Mouse (Mus musculus) bone marrow, adult 2 months (tissue): Measurements from ENCODE around the gene Fcgrt. TPM values are rescaled to one million over a fixed set of nuclear protein-coding genes. Genes with fewer than 3 reads are reported as not detected.
A peak's percentile ranks its signal among the peaks of the same experiment; 100 is the strongest.
"Not testable (repeated sequence)": the region's sequence is repeated elsewhere in the genome, so short reads cannot be mapped to it uniquely, and the experiment has no call there.

Experiments
- H3K27ac ChIP-seq: fragments of 200-500 bp; 2 replicates; pipeline ENCODE4 v1.5.1; 2012; ENCODE audit warnings: low read depth, mild to moderate bottlenecking, control low read depth, inconsistent platforms, low read length; ENCODE audit not compliant: control insufficient read depth, poor library complexity, insufficient read depth
- H3K4me1 ChIP-seq: fragments of 200-500 bp; 2 replicates; pipeline ENCODE4 v1.6.1; 2011; ENCODE audit warnings: low read length; ENCODE audit not compliant: control insufficient read depth, insufficient read depth
- H3K4me3 ChIP-seq: fragments of 200-500 bp; replicated peaks from 2 replicates; pipeline ENCODE3; 2011; ENCODE audit warnings: mild to moderate bottlenecking, low read depth, low read length, control low read depth; ENCODE audit not compliant: control insufficient read depth
- CTCF ChIP-seq: fragments of 200-500 bp; IDR thresholded peaks from 2 replicates; pipeline ENCODE4 v1.5.1; 2011; ENCODE audit warnings: low read length, control low read depth; ENCODE audit not compliant: control insufficient read depth, insufficient read depth
- POLR2A ChIP-seq: fragments of 200-500 bp; IDR thresholded peaks from 2 replicates; pipeline ENCODE4 v1.6.1; 2011; ENCODE audit warnings: low read depth, mild to moderate bottlenecking, control low read depth, low read length, borderline replicate concordance; ENCODE audit not compliant: control insufficient read depth
- WGBS: fragments of 180-500 bp; shearing (Covaris S2); methylation state at CpG from one replicate; pipeline ENCODE4 v1.1.7; 2018; 5-methylcytosine and 5-hydroxymethylcytosine counted together
- polyA plus RNA-seq: library from polyadenylated mRNA; stranded (reverse); fragments of >200 nt; gene quantifications from 2 replicates; pipeline ENCODE4 v1.2.4, GENCODE M21; 2011; ENCODE audit warnings: low replicate concordance; ENCODE audit not compliant: missing spikeins, insufficient read depth, insufficient read length

Fcgrt gene
- polyA plus RNA-seq, result 13.9 and 19.1 TPM in 2 replicates

DNA sequence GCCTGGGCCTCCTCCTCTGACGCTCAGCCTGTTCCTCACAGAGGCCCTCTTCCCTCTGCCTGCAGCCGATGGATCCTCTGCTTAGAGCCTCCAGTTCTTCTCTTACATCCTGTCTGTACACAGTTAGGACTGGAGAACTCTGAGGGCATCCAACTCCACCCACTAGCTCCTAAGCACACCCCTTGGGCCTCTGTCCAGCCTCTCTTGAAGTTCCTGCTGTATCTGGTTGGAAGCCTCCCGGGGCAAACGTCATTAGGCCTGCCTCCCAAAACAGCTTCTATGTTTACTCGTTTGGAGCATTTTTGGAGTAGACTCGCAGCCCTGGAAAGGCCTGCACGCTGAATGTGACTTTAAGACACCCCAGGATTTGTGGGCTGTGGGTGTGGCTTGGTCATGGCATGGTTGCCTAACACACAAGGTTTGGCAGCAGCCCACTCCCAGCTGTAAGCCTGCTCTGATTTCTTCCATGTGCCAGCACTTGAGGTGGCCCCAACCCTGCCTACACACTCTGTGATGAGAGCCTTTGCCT, at the start of gene Fcgrt:
Gene Fcgrt (minus strand): TSS at position 200 of the 529 bp plus-strand sequence.
- Histone ChIP-seq H3K27ac (peak within 1 kb of the TSS; percentile 24), H3K4me1 (no peaks in the 10 kb centered on the region; the same call in 1 of the 2 replicates), H3K4me3 (peak within 1 kb of the TSS; percentile 22)
- 15% methylated on average over 7 of the region's 7 CpGs for WGBS
- TF ChIP-seq CTCF (no peak), POLR2A (0 out of 2 replicates have a peak, but pooled peaks have one; percentile 30)

DNA sequence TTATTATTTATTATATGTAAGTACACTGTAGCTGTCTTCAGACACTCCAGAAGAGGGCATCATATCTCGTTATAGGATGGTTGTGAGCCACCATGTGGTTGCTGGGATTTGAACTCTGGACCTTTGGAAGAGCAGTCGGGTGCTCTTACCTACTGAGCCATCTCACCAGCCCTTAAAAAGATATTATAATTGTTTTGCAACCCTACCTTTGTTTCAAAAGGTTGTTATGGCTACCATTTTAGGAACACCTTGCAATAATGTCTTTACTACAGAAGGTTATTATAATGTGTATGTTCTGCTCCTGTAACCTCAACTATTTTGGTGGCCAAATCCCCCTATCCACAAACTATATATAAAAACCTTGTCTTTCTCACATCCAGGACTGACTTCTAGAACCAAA, 49.4 kb upstream of the Fcgrt start:
- WGBS, result 83% methylated on average over 2 of the region's 2 CpGs
- H3K27ac ChIP-seq, H3K4me3 ChIP-seq, H3K4me1 ChIP-seq: not testable (repeated sequence)

GRCm38 (mm10) chr7:45151303-45151702, 47.7 kb upstream of the Fcgrt start:
- H3K27ac ChIP-seq, result no peak overlapping the region
- H3K4me1 ChIP-seq, result no peaks in the 10 kb centered on the region; the same call in 1 of the 2 replicates
- no peak overlapping the region for H3K4me3 ChIP-seq
- TF ChIP-seq CTCF (no peak), POLR2A (no peak)
- WGBS, result 67% methylated on average over 11 of the region's 11 CpGs

GRCm38 (mm10) chr7:45150321-45150720, 46.7 kb upstream of the Fcgrt start:
- no peak overlapping the region for H3K4me3 ChIP-seq
- 70% methylated on average over 4 of the region's 4 CpGs for WGBS
- H3K27ac ChIP-seq, result no peak overlapping the region
- no peaks in the 10 kb centered on the region; the same call in 1 of the 2 replicates for H3K4me1 ChIP-seq
- TF ChIP-seq POLR2A, result no peak
- no peak for TF ChIP-seq CTCF

DNA sequence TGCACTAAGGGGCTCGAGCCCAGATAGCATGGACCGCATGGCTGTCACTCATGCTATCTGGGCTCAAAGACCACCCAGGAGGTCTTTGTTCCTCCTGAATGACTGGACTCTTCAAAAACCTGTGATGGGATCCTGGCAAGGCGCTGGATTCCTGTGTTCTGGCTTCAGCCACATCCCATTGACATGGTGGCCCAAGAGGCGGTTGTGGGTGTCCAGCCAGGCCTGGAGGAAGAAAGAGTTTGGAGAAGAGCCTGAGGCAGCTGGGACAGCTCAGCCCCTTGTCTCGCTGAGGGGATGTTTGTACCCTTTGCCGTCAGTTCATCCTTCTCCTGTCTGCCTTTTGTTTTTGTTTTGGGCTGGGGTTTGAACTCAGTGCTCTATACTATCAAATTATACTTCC, 45.9 kb upstream of the Fcgrt start:
- WGBS, result 81% methylated on average over 6 of the region's 6 CpGs
- Histone ChIP-seq H3K4me1 (no peaks in the 10 kb centered on the region; the same call in 1 of the 2 replicates), H3K27ac (no peak overlapping the region), H3K4me3 (no peak overlapping the region)
- no peak for TF ChIP-seq POLR2A
- no peak for TF ChIP-seq CTCF

DNA sequence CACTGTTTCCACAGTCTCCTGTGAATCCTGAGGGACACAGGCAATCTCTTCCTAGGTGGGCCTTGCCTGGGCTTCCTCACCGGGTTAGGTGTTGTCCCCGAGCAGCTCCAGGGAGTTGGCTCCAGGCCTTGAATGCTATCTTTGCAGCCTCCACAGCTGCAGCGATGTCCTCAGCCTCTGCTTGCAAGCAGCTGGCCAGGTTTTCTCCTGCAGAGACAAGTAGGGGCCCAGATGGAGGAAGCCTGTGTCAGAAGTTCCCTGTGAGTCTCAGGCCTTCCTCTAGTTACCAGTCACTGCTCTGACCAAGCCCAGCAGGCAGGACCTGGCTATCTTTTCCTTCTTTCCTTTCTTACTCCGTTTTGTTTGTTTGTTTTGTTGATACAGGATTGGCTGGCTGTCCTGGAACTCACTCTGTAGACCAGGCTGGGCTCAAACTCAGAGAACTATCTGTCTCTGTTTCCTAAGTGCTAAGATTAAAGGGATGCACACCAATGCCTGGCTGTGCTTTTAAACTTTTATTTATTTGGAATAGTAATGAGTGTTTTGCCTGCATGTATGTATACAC, 45.0 kb upstream of the Fcgrt start:
- H3K4me3 ChIP-seq, result no peak overlapping the region
- H3K27ac ChIP-seq, result no peak overlapping the region
- no peaks in the 10 kb centered on the region; the same call in 1 of the 2 replicates for H3K4me1 ChIP-seq
- no peak for TF ChIP-seq CTCF
- no peak for TF ChIP-seq POLR2A
- WGBS, result 67% methylated on average over 4 of the region's 4 CpGs

- no peak overlapping the region for H3K4me3 ChIP-seq
- H3K4me1 ChIP-seq, result no peaks in the 10 kb centered on the region; the same call in 1 of the 2 replicates
- no peak for TF ChIP-seq CTCF
- no peak for TF ChIP-seq POLR2A
- WGBS, result 89% methylated on average over 11 of the region's 11 CpGs
- H3K27ac ChIP-seq, result no peak overlapping the region
These were observed 44.2 kb upstream of the Fcgrt start for GRCm38 (mm10) chr7:45147899-45148298.

DNA sequence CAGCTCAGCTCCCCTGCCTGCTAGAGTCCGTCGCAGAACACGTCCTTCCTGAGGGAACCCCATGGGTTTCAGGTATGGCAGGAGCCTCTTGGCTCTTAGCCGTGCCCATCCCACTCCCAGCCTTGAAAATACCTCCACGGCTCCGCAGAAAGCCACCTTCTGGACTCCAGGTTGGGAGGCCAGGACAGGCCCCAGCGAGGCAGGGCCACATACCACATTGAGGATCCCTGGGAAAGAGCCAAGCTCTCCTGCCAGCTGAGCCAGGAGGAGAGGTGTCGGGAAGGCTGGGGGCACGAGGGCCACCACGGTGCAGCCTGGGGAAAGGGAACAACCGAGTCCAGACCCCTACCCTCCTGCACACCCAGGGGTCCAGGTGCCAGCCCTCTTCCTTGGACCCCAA, 43.6 kb upstream of the Fcgrt start:
- no peak for TF ChIP-seq POLR2A
- TF ChIP-seq CTCF, result no peak

GRCm38 (mm10) chr7:45145460-45145859, 41.8 kb upstream of the Fcgrt start:
- Histone ChIP-seq H3K4me3 (no peak overlapping the region), H3K27ac (no peak overlapping the region; the same call in 1 of the 2 replicates), H3K4me1 (no peaks in the 10 kb centered on the region)
- no peak for TF ChIP-seq CTCF
- TF ChIP-seq POLR2A, result no peak
- WGBS, result 88% methylated on average over 8 of the region's 8 CpGs

More for the DNA sequence above, 43.6 kb upstream of the Fcgrt start:
- H3K4me3 ChIP-seq, result no peak overlapping the region
- no peaks in the 10 kb centered on the region; the same call in 1 of the 2 replicates for H3K4me1 ChIP-seq
- H3K27ac ChIP-seq, result no peak overlapping the region
- 90% methylated on average over 11 of the region's 11 CpGs for WGBS
